Mouse (Mus musculus) effector memory CD4-positive, alpha-beta T cell, adult 7 months (primary cell): ENCODE results near the gene Dhcr7. TPM values are rescaled to one million over a fixed set of nuclear protein-coding genes. Genes with fewer than 3 reads are reported as not detected.

Experiments
- polyA plus RNA-seq: library from polyadenylated mRNA; unstranded; fragments of 100-300 nt; shearing (Covaris generic); gene quantifications from one replicate; pipeline ENCODE4 v1.2.1, GENCODE M21; 2017

The Dhcr7 gene
- polyA plus RNA-seq: 7.8 TPM

DNA sequence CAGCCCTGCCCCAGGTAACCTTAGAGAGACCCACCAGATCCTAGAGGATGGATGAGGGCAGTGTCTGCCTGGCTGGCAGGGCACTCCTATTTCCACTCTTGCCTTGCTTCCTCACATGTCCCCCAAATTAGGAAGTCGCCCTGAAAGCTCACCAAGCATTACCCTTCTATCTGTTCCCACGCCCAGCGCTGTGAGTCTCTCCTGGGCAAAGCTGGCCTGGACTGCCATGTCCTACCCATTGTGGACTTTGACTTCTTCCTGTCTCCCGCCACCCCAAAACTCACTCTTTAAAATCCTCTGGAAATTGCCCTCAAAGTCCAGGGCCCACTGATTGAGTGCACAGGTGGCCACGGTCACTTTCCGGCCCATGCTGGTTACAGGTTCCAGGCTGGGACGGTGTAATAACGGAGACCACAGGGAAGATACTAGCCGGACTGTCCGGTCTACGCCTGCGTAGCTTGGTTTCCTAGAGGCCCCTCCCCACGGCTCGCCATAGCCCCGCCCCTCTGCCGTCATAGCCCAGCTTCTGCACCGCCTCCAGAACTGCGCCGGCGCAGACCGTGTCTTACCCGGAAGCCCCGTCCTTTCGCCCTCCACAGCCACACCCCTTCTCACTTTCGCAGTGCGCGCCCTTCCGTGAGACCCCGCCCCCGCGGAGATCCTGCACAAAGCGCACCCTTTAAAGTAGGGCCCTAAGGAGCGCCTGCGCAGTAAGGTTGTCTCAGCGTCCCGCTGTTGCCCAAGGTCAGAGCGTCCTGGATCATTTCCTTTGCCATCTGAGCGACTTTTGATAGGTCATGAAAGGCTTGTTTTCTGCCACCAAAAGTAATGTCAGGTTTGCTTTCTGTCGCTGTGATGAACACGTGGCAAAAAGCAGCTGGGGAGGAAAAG, at the start of gene Dhcr7, which contains the start of gene Nadsyn1:
Gene Dhcr7, plus strand, starts transcription at position 771 of the 891 bp plus-strand sequence.
Gene Nadsyn1, minus strand, starts transcription at position 475 of the 891 bp plus-strand sequence.

GRCm38 (mm10) chr7:143783996-143784829, 38.7 kb upstream of the Dhcr7 start, which contains the start of gene Mrgpre:
Gene Mrgpre, minus strand, starts transcription at chr7:143784500.

DNA sequence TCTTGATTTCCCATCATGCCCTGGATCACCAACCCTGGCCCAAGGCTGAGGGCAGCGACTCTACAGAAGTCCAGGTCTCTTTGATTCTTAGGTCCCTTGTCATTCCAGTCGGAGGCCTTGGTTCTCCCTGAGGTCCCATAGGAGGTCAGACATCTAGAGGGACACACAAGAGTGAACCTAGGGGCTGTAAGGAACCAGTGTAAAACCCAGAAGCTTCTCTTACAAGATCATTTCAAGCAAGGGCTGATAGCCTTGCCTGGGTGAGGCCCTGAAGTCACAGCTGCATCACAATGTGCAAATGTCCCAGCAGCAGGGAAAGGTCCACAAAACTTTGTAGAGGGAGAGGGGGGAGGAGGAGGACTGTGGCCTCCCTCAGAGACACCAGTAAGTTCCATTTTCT, 43.6 kb downstream of the Dhcr7 start, which contains the start of gene Gm498:
Gene Gm498, plus strand, starts transcription at position 301 of the 400 bp plus-strand sequence.

Other genes starting within 250 kb of the Dhcr7 start
- 40.0 TPM for gene Cars, start 223.1 kb upstream of the Dhcr7 start, polyA plus RNA-seq
- 40.5 TPM for gene Tnfrsf26, start 194.4 kb upstream of the Dhcr7 start, polyA plus RNA-seq
- 19.3 TPM for gene Tnfrsf22, start 173.5 kb upstream of the Dhcr7 start, polyA plus RNA-seq
- 14.4 TPM for gene Tnfrsf23, start 137.3 kb upstream of the Dhcr7 start, polyA plus RNA-seq
- 26.7 TPM for gene Osbpl5, start 66.2 kb upstream of the Dhcr7 start, polyA plus RNA-seq
- gene Mrgprg, start 56.2 kb upstream of the Dhcr7 start, polyA plus RNA-seq: not detected
- gene Mrgpre, start 38.6 kb upstream of the Dhcr7 start, polyA plus RNA-seq: not detected
- gene Nadsyn1, start 296 bp upstream of the Dhcr7 start, polyA plus RNA-seq: 15.0 TPM
- gene Gm498, start 43.7 kb downstream of the Dhcr7 start, polyA plus RNA-seq: 0.44 TPM
- 0.21 TPM for gene Shank2, start 178.8 kb downstream of the Dhcr7 start, polyA plus RNA-seq